Mouse (Mus musculus): ENCODE data around the gene Fryl. TPM values are rescaled to one million over a fixed set of nuclear protein-coding genes. Genes with fewer than 3 reads are reported as not detected.

Fryl gene
- polyA plus RNA-seq, 1 experiment from 2014 or later = 36.8 TPM

- no peak for DNase-seq (ENCODE audit: low spot score)
- no peaks in the 10 kb centered on the region for H3K4me1 ChIP-seq (replicated peaks; ENCODE audit: control insufficient read depth, insufficient read depth, low read length)
- H3K36me3 ChIP-seq (ENCODE audit: control insufficient read depth, insufficient read depth, low read length) = no peaks in the 10 kb centered on the region
- no peaks in the 10 kb centered on the region for H3K9me3 ChIP-seq (ENCODE audit: control insufficient read depth, low read length)
- H3K27ac ChIP-seq (ENCODE audit: low read depth) = no peak overlapping the region
- no peak overlapping the region for H3K4me2 ChIP-seq (ENCODE audit: low read length)
- H3K27me3 ChIP-seq (replicated peaks; ENCODE audit: control insufficient read depth, insufficient read depth, low read length) = no peaks in the 10 kb centered on the region
- WGBS = 49% methylated on average over 10 of the region's 10 CpGs
- H3K4me3 ChIP-seq (ENCODE audit: low read depth, low read length) = no peak overlapping the region
- ATAC-seq (replicated peaks; ENCODE audit: low FRiP score, low TSS enrichment, low read depth) = no peak
- no peak overlapping the region for H3K9ac ChIP-seq (ENCODE audit: low read length)
Observed at GRCm38 (mm10) chr5:72995379-72995778, 261.0 kb downstream of the Fryl start.

GRCm38 (mm10) chr5:72994928-72995327 lies 261.5 kb downstream of the Fryl start:
- Histone ChIP-seq H3K9ac (ENCODE audit: low read length) (no peak overlapping the region), H3K4me3 (ENCODE audit: low read depth, low read length) (no peak overlapping the region), H3K27me3 (replicated peaks; ENCODE audit: control insufficient read depth, insufficient read depth, low read length) (no peaks in the 10 kb centered on the region), H3K27ac (ENCODE audit: low read depth) (no peak overlapping the region), H3K4me1 (replicated peaks; ENCODE audit: control insufficient read depth, insufficient read depth, low read length) (no peaks in the 10 kb centered on the region), H3K9me3 (ENCODE audit: control insufficient read depth, low read length) (no peaks in the 10 kb centered on the region), H3K36me3 (ENCODE audit: control insufficient read depth, insufficient read depth, low read length) (no peaks in the 10 kb centered on the region), H3K4me2 (ENCODE audit: low read length) (no peak overlapping the region)
- WGBS = 65% methylated on average over 2 of the region's 2 CpGs
- no peak for DNase-seq (ENCODE audit: low spot score)
- ATAC-seq (replicated peaks; ENCODE audit: low FRiP score, low TSS enrichment, low read depth) = no peak

GRCm38 (mm10) chr5:72994424-72994823 lies 262.0 kb downstream of the Fryl start:
- Histone ChIP-seq H3K27me3 (replicated peaks; ENCODE audit: control insufficient read depth, insufficient read depth, low read length) (no peaks in the 10 kb centered on the region), H3K27ac (ENCODE audit: low read depth) (no peak overlapping the region), H3K9ac (ENCODE audit: low read length) (no peak overlapping the region), H3K4me2 (ENCODE audit: low read length) (no peak overlapping the region), H3K36me3 (ENCODE audit: control insufficient read depth, insufficient read depth, low read length) (no peaks in the 10 kb centered on the region), H3K4me3 (ENCODE audit: low read depth, low read length) (no peak overlapping the region), H3K4me1 (replicated peaks; ENCODE audit: control insufficient read depth, insufficient read depth, low read length) (no peaks in the 10 kb centered on the region), H3K9me3 (ENCODE audit: control insufficient read depth, low read length) (no peaks in the 10 kb centered on the region)
- no peak for DNase-seq (ENCODE audit: low spot score)
- 72% methylated on average over 8 of the region's 8 CpGs for WGBS
- ATAC-seq (replicated peaks; ENCODE audit: low FRiP score, low TSS enrichment, low read depth) = no peak

- H3K27ac ChIP-seq (ENCODE audit: low read depth) = no peak overlapping the region
- no peaks in the 10 kb centered on the region for H3K4me1 ChIP-seq (replicated peaks; ENCODE audit: control insufficient read depth, insufficient read depth, low read length)
- no peaks in the 10 kb centered on the region for H3K9me3 ChIP-seq (ENCODE audit: control insufficient read depth, low read length)
- no peaks in the 10 kb centered on the region for H3K36me3 ChIP-seq (ENCODE audit: control insufficient read depth, insufficient read depth, low read length)
- no peak overlapping the region for H3K4me3 ChIP-seq (ENCODE audit: low read depth, low read length)
- no peak overlapping the region for H3K4me2 ChIP-seq (ENCODE audit: low read length)
- ATAC-seq (replicated peaks; ENCODE audit: low FRiP score, low TSS enrichment, low read depth) (no peak), DNase-seq (ENCODE audit: low spot score) (no peak)
- H3K27me3 ChIP-seq (replicated peaks; ENCODE audit: control insufficient read depth, insufficient read depth, low read length) = no peaks in the 10 kb centered on the region
- WGBS = 80% methylated on average over 1 of the region's 1 CpGs
- no peak overlapping the region for H3K9ac ChIP-seq (ENCODE audit: low read length)
Observed at GRCm38 (mm10) chr5:72992474-72992873, 263.9 kb downstream of the Fryl start.

GRCm38 (mm10) chr5:72989756-72990155 lies 266.7 kb downstream of the Fryl start:
- WGBS = 73% methylated on average over 8 of the region's 8 CpGs
- DNase-seq (ENCODE audit: low spot score) = no peak
- H3K9ac ChIP-seq (ENCODE audit: low read length) = no peak overlapping the region
- H3K4me3 ChIP-seq (ENCODE audit: low read depth, low read length) = no peak overlapping the region
- H3K36me3 ChIP-seq (ENCODE audit: control insufficient read depth, insufficient read depth, low read length) = no peaks in the 10 kb centered on the region
- H3K4me1 ChIP-seq (replicated peaks; ENCODE audit: control insufficient read depth, insufficient read depth, low read length) = no peaks in the 10 kb centered on the region
- H3K27me3 ChIP-seq (replicated peaks; ENCODE audit: control insufficient read depth, insufficient read depth, low read length) = no peaks in the 10 kb centered on the region
- ATAC-seq (replicated peaks; ENCODE audit: low FRiP score, low TSS enrichment, low read depth) = no peak
- no peak overlapping the region for H3K27ac ChIP-seq (ENCODE audit: low read depth)
- H3K4me2 ChIP-seq (ENCODE audit: low read length) = no peak overlapping the region
- no peaks in the 10 kb centered on the region for H3K9me3 ChIP-seq (ENCODE audit: control insufficient read depth, low read length)

- Histone ChIP-seq H3K36me3 (ENCODE audit: control insufficient read depth, insufficient read depth, low read length) (no peaks in the 10 kb centered on the region), H3K4me1 (replicated peaks; ENCODE audit: control insufficient read depth, insufficient read depth, low read length) (no peaks in the 10 kb centered on the region), H3K4me2 (ENCODE audit: low read length) (no peak overlapping the region), H3K4me3 (ENCODE audit: low read depth, low read length) (no peak overlapping the region), H3K9me3 (ENCODE audit: control insufficient read depth, low read length) (no peaks in the 10 kb centered on the region), H3K9ac (ENCODE audit: low read length) (no peak overlapping the region), H3K27me3 (replicated peaks; ENCODE audit: control insufficient read depth, insufficient read depth, low read length) (no peaks in the 10 kb centered on the region), H3K27ac (ENCODE audit: low read depth) (no peak overlapping the region)
- 59% methylated on average over 7 of the region's 7 CpGs for WGBS
- DNase-seq (ENCODE audit: low spot score) (peak; percentile 46), ATAC-seq (replicated peaks; ENCODE audit: low FRiP score, low TSS enrichment, low read depth) (no peak)
Observed at GRCm38 (mm10) chr5:72987786-72988185, 268.6 kb downstream of the Fryl start.

GRCm38 (mm10) chr5:72984091-72984490 lies 272.3 kb downstream of the Fryl start:
- peak; percentile 49 for DNase-seq (ENCODE audit: low spot score)
- H3K4me3 ChIP-seq (ENCODE audit: low read depth, low read length) = no peak overlapping the region

GRCm38 (mm10) chr5:72976539-72976938 lies 279.9 kb downstream of the Fryl start:
- ATAC-seq (replicated peaks; ENCODE audit: low FRiP score, low TSS enrichment, low read depth) (no peak), DNase-seq (ENCODE audit: low spot score) (no peak)
- 90% methylated on average over 4 of the region's 4 CpGs for WGBS
- H3K4me2 ChIP-seq (ENCODE audit: low read length) = no peak overlapping the region
- no peak overlapping the region for H3K4me3 ChIP-seq (ENCODE audit: low read depth, low read length)
- 0 out of 2 replicates have a peak, but pooled peaks cover 6% of the 10 kb centered on the region for H3K4me1 ChIP-seq (replicated peaks; ENCODE audit: control insufficient read depth, insufficient read depth, low read length)
- no peak overlapping the region for H3K9ac ChIP-seq (ENCODE audit: low read length)
- no peaks in the 10 kb centered on the region for H3K27me3 ChIP-seq (replicated peaks; ENCODE audit: control insufficient read depth, insufficient read depth, low read length)
- no peaks in the 10 kb centered on the region for H3K9me3 ChIP-seq (ENCODE audit: control insufficient read depth, low read length)
- no peak overlapping the region for H3K27ac ChIP-seq (ENCODE audit: low read depth)
- peaks cover 50% of the 10 kb centered on the region for H3K36me3 ChIP-seq (ENCODE audit: control insufficient read depth, insufficient read depth, low read length)

More at GRCm38 (mm10) chr5:72984091-72984490, 272.3 kb downstream of the Fryl start:
- Histone ChIP-seq H3K27ac (ENCODE audit: low read depth) (no peak overlapping the region), H3K9me3 (ENCODE audit: control insufficient read depth, low read length) (no peaks in the 10 kb centered on the region), H3K4me2 (ENCODE audit: low read length) (no peak overlapping the region), H3K27me3 (replicated peaks; ENCODE audit: control insufficient read depth, insufficient read depth, low read length) (no peaks in the 10 kb centered on the region), H3K4me1 (replicated peaks; ENCODE audit: control insufficient read depth, insufficient read depth, low read length) (no peaks in the 10 kb centered on the region), H3K9ac (ENCODE audit: low read length) (no peak overlapping the region), H3K36me3 (ENCODE audit: control insufficient read depth, insufficient read depth, low read length) (peaks cover 14% of the 10 kb centered on the region)
- ATAC-seq (replicated peaks; ENCODE audit: low FRiP score, low TSS enrichment, low read depth) = no peak
- 8% methylated on average over 2 of the region's 2 CpGs for WGBS

- H3K4me3 ChIP-seq (ENCODE audit: low read depth, low read length) = no peak overlapping the region
- H3K27ac ChIP-seq (ENCODE audit: low read depth) = no peak overlapping the region
- 0 out of 2 replicates have a peak, but pooled peaks cover 6% of the 10 kb centered on the region for H3K4me1 ChIP-seq (replicated peaks; ENCODE audit: control insufficient read depth, insufficient read depth, low read length)
- H3K4me2 ChIP-seq (ENCODE audit: low read length) = no peak overlapping the region
- no peak for ATAC-seq (replicated peaks; ENCODE audit: low FRiP score, low TSS enrichment, low read depth)
- H3K36me3 ChIP-seq (ENCODE audit: control insufficient read depth, insufficient read depth, low read length) = peaks cover 49% of the 10 kb centered on the region
- no peaks in the 10 kb centered on the region for H3K27me3 ChIP-seq (replicated peaks; ENCODE audit: control insufficient read depth, insufficient read depth, low read length)
- DNase-seq (ENCODE audit: low spot score) = peak; percentile 12
- 94% methylated on average over 6 of the region's 6 CpGs for WGBS
- H3K9ac ChIP-seq (ENCODE audit: low read length) = no peak overlapping the region
- no peaks in the 10 kb centered on the region for H3K9me3 ChIP-seq (ENCODE audit: control insufficient read depth, low read length)
Observed at GRCm38 (mm10) chr5:72975996-72976395, 280.4 kb downstream of the Fryl start.
